Mouse (Mus musculus): ENCODE measurements around the gene Ngb.

GRCm38 (mm10) chr12:87147395-87148089 is 45.2 kb upstream of the Ngb start, which contains the start of gene Pomt2:
- TF ChIP-seq NANOG (IDR thresholded peaks at IDR 0.05; ENCODE audit: borderline replicate concordance, low read length) (no peak), CTCF (conservative IDR thresholded peaks at IDR 0.05; ENCODE audit: low read length) (no peak)
